Mouse (Mus musculus) central nervous system, embryonic 14 days (tissue): Measurements from ENCODE around the gene Ap4s1. TPM values are rescaled to one million over a fixed set of nuclear protein-coding genes. Genes with fewer than 3 reads are reported as not detected.

Experiments used
- polyA plus RNA-seq: library from polyadenylated mRNA; depleted of rRNA; stranded (reverse); fragments of >200 nt; gene quantifications from 2 replicates; pipeline ENCODE4 v1.2.3, GENCODE M21; 2012; rRNA removed

Ap4s1 gene
- 27.5 and 29.0 TPM in 2 replicates for polyA plus RNA-seq

DNA sequence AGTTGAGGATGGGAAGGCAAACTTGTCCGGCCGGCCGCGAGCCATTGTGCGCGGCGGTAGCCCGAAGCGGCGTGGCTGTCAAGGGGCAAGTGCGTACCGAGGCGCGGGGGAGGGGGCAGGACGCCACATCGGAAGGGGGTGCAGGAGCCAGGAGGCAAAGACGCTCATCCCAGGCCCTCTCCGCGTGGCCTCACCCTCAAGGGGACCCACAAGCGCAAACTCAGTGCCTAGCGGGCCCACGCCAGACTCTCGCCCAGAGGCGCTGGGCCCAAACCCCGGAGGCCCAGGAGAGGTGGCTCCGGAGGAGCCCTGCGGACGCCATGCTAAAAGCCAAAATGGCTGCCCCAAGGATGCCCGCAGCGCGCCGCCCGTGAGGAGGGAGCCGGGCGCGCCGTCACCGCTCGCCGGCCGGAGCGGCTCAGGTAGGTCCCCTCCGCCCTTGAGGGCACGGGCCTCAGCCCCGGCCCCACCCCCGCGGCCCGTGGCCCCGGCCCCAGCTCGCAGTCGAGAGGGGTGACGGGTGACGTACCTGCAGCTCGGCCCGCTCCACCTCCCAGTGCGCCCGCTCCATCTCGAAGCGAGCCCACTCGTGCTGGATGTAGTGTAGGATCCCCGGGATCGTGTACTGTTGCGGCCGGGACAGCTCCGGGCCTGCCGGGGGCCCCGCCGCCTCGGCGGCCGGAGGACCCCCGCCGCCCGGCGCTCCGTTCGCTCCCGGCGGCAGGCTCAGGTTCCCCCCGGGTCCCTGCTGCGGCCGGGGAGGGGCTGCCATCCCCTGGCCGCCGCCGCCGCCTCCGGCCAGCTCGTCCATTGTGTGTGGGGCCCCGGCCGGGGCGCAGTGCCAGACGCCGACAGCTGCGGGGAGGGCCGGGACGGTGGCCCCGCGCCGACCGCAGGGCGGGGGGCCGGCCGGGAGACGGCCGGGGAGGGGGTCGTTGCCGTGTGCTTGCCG is at the start of gene Ap4s1:
Gene Ap4s1 (plus strand): TSS at position 141 of the 952 bp plus-strand sequence.

DNA sequence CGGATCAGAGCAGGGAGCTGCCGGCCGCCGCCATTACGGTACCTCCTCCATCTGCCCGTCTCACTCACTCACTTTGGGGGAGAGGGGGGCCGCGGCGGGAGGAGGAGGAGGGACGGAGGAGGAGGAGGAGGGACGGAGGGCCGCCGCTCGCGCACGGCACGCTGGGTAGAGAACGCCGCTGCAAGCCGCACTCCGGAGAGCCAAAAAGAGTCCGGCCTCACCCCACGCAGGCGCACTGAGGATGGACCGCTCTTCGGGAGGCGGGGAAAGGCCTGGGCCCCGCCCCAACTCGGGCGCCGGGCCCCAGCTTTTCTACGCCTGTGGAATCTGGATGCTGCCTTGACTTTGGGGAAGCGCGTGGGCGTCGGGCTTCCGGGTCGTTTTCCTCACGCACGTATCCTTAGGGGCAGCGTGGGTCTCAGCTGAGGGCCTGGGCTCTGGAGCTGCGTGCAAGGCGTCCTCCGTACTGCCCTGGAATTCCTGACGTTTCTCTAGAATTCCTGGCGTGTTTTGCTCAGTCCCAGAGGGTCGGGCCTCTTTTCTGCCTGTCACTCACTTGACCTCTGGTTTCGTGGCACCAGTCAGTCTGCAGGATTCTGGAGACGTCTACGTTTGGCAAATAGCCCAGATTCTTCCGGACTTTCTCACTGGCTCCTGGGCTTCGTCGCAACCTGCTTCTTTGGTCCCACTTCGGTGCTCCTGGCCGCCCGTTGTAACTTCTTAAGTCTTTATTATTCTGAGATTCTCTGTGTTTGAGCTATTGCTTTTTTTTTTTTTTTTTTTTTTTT is 1.2 kb downstream of the Ap4s1 start, which contains the start of gene Strn3:
Gene Strn3 (minus strand): TSS at position 53 of the 788 bp plus-strand sequence.

Other genes with a start within 250 kb of the Ap4s1 start
- gene Coch, start 97.7 kb upstream of the Ap4s1 start, polyA plus RNA-seq = 7.3 and 11.4 TPM in 2 replicates
- 63.9 and 69.3 TPM in 2 replicates for gene Strn3, start 864 bp downstream of the Ap4s1 start, polyA plus RNA-seq
- gene Hectd1, start 138.5 kb downstream of the Ap4s1 start, polyA plus RNA-seq = 35.5 and 37.2 TPM in 2 replicates